Mouse (Mus musculus): ENCODE data around the gene Serpinf1. TPM values are rescaled to one million over a fixed set of nuclear protein-coding genes. Genes with fewer than 3 reads are reported as not detected.
"Not testable (repeated sequence)": the region's sequence is repeated elsewhere in the genome, so short reads cannot be mapped to it uniquely, and the experiment has no call there.

The Serpinf1 gene
- polyA plus RNA-seq, 1 experiment from 2014 or later = 2.5 TPM

DNA sequence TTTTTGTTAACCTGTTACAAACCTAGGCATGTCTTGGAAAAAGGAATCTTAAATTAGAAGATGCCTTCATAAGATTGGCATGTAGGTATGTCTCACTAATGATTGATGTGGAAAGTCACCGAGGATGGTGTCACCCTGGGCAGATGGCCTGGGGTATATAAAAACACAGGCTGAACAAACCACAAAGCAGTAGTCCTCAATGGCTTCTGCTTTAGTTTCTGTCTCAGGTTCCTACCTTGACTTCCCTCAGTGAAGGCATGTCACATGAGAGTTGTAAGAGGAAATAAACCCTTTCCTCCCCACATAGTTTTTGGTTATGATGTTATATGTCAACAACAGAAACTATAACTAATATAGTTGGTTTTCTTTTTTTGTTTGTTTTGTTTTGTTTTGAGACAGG lies 26.9 kb downstream of the Serpinf1 start:
- ATAC-seq = no peak
- ChIA-PET CTCF (no interaction called here), POLR2A (no interaction called here)
- DNase-seq (ENCODE audit: low read depth, low spot score) = no peak
- H3K27me3 ChIP-seq = no peaks in the 10 kb centered on the region
- TF ChIP-seq CTCF (IDR thresholded peaks at IDR 0.05) = no peak
- in situ Hi-C loops (cut with MboI; ENCODE audit: low pct_unique_long_range_greater_than_20kb) = loop anchor here (5.0 to 10.0 kb wide), 2 partner anchors 179 to 213 kb away; no protein-coding TSS in a partner anchor

DNA sequence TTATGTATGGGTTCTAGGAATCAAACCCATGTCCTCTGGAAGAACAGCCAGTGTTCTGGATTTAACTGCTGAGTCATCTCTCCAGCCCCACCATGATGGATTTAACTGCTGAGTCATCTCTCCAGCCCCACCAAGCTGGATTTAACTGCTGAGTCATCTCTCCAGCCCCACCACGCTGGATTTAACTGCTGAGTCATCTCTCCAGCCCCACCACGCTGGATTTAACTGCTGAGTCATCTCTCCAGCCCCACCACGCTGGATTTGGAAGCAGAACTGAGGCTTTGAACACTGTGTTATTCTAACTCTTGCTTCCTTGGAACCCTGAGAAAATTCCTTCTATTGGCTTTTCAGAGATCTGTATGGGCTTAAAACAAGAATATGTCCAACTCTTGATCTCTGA lies 39.0 kb downstream of the Serpinf1 start:
- POLR2A ChIA-PET; ATAC-seq; DNase-seq (ENCODE audit: low read depth, low spot score); CTCF ChIA-PET; in situ Hi-C loops (cut with MboI; ENCODE audit: low pct_unique_long_range_greater_than_20kb); H3K27me3 ChIP-seq: not testable (repeated sequence)

DNA sequence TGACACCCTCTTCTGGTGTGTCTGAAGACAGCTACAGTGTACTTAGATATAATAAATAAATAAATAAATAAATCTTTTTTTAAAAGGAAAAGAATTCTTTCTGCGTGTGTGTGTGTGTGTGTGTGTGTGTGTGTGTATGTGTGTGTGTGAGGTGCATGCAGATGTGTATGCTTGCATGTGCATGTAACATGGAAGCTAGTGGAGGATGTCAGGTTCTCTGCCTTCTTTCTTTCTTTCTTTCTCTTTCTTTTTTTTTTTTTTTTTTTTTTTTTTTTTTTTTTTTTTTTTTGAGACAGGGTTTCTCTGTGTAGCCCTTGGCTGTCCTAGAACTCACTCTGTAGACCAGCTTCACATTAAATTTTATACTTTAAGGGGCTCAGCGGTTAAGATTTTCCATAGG lies 43.7 kb downstream of the Serpinf1 start:
- in situ Hi-C loops (cut with MboI; ENCODE audit: low pct_unique_long_range_greater_than_20kb); ATAC-seq; DNase-seq (ENCODE audit: low read depth, low spot score); H3K27me3 ChIP-seq; CTCF ChIA-PET: not testable (repeated sequence)
- POLR2A ChIA-PET = interaction anchor here (0.7 kb wide), 1 partner anchor 11 kb away, joined by 7 read pairs; no protein-coding TSS in a partner anchor

DNA sequence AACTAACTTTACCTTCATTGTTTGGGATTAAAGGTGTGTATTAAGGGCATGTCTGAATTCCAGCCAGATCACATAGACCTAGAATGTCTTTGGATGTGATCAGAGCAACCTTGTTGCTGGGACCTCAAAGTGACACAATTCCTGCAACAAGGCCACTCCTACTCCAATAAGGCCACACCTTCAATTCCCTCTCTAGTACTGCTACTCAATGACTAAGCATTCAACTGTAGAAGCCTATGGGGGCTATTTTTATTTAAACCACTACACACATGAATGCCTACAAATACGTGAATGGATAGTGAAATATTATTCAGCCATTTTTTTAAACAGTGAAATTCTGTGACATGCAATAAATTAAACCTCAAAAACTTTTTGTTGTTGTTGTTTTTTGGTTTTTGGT lies 45.4 kb downstream of the Serpinf1 start:
- ChIA-PET CTCF (interaction anchor here (1.0 kb wide), 1 partner anchor 9 kb away, joined by 3 read pairs; no protein-coding TSS in a partner anchor), POLR2A (interaction anchor here (1.0 kb wide), 1 partner anchor 66 kb away, joined by 3 read pairs; no protein-coding TSS in a partner anchor)
- TF ChIP-seq CTCF (IDR thresholded peaks at IDR 0.05) = no peak
- in situ Hi-C loops (cut with MboI; ENCODE audit: low pct_unique_long_range_greater_than_20kb) = no loop called here
- no peak for DNase-seq (ENCODE audit: low read depth, low spot score)
- ATAC-seq = no peak
- no peaks in the 10 kb centered on the region for H3K27me3 ChIP-seq

Other genes starting within 250 kb of the Serpinf1 start
- gene Ovca2, start 243.9 kb downstream of the Serpinf1 start, polyA plus RNA-seq (2021) = 20.4 TPM
- 43.1 TPM for gene Dph1, start 231.5 kb downstream of the Serpinf1 start, polyA plus RNA-seq (2021)
- gene Rtn4rl1, start 228.9 kb downstream of the Serpinf1 start, polyA plus RNA-seq (2021) = 18.7 TPM
- 64.8 TPM for gene Rpa1, start 74.4 kb downstream of the Serpinf1 start, polyA plus RNA-seq (2021)
- 10.4 TPM for gene Smyd4, start 74.3 kb downstream of the Serpinf1 start, polyA plus RNA-seq (2021)
- 0.04 TPM for gene Serpinf2, start 16.9 kb upstream of the Serpinf1 start, polyA plus RNA-seq (2021)
- 28.9 TPM for gene Wdr81, start 32.0 kb upstream of the Serpinf1 start, polyA plus RNA-seq (2021)
- 0.85 TPM for gene Tlcd2, start 39.0 kb upstream of the Serpinf1 start, polyA plus RNA-seq (2021)
- gene Prpf8, start 64.1 kb upstream of the Serpinf1 start, polyA plus RNA-seq (2021) = 132 TPM
- gene Rilp, start 87.4 kb upstream of the Serpinf1 start, polyA plus RNA-seq (2021) = 1.4 TPM
- 0.17 TPM for gene Scarf1, start 90.8 kb upstream of the Serpinf1 start, polyA plus RNA-seq (2021)
- 10.0 TPM for gene Slc43a2, start 109.0 kb upstream of the Serpinf1 start, polyA plus RNA-seq (2021)
- gene Pitpna, start 165.4 kb upstream of the Serpinf1 start, polyA plus RNA-seq (2021) = 141 TPM
- gene Inpp5k, start 208.3 kb upstream of the Serpinf1 start, polyA plus RNA-seq (2021) = 32.9 TPM
- gene Myo1c, start 227.8 kb upstream of the Serpinf1 start, polyA plus RNA-seq (2021) = 121 TPM